Mouse (Mus musculus): ENCODE measurements around the gene Grik3.

DNA sequence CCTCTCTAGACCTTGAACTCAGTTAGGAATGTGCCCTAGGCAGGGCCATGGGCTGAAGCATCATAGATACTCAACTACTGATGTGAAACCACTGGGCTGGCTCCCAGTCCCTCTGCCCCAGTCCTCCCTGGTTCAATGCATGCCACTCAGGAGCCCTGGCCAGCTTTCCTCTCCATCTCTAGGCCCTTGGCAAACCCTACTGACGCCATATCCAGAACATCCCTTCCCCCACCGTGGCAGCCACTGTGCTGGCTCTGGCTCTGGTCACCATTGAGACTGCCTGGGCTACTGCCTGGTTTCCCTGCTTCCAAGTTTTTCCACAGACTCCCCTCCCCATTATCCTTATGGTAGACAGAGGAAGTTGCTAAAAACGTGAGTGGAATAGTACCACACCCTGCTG is 255.4 kb downstream of the Grik3 start:
- TF ChIP-seq CHD2 (IDR thresholded peaks at IDR 0.05; ENCODE audit: low read depth, low read length) (no peak), ZC3H11A (IDR thresholded peaks at IDR 0.05; ENCODE audit: borderline replicate concordance, low read depth, low read length) (no peak), MAFK (IDR thresholded peaks at IDR 0.05; ENCODE audit: insufficient read depth, low read depth, low read length) (no peak), ZNF384 (IDR thresholded peaks at IDR 0.05; ENCODE audit: low read depth, low read length) (no peak), HCFC1 (IDR thresholded peaks at IDR 0.05; ENCODE audit: borderline replicate concordance, insufficient read depth, low read length) (no peak)
